Mouse (Mus musculus): Measurements from ENCODE around the gene Ccdc157.
A peak's percentile ranks its signal among the peaks of the same experiment; 100 is the strongest.
"Not testable (repeated sequence)": the region's sequence is repeated elsewhere in the genome, so short reads cannot be mapped to it uniquely, and the experiment has no call there.

The Ccdc157 gene

GRCm38 (mm10) chr11:4159808-4160708, at the start of gene Ccdc157, which contains the start of gene Sf3a1:
TSS of gene Ccdc157 (minus strand) at chr11:4160293.
TSS of gene Sf3a1 (plus strand) at chr11:4160350.
- peak; percentile 96 to 97 for DNase-seq (ENCODE audit: low spot score in 2 of 2)

GRCm38 (mm10) chr11:4209556-4209955, 49.5 kb upstream of the Ccdc157 start:
- DNase-seq (ENCODE audit: low spot score in 2 of 2): no peak

- DNase-seq (ENCODE audit: low spot score in 2 of 2): no peak
Observed at GRCm38 (mm10) chr11:4207655-4208054, 47.6 kb upstream of the Ccdc157 start.

GRCm38 (mm10) chr11:4206563-4206962, 46.5 kb upstream of the Ccdc157 start:
- DNase-seq (ENCODE audit: low spot score in 2 of 2): no peak

- no peak for DNase-seq (ENCODE audit: low spot score in 2 of 2)
Observed at GRCm38 (mm10) chr11:4205951-4206350, 45.9 kb upstream of the Ccdc157 start.

GRCm38 (mm10) chr11:4205097-4205655, 45.1 kb upstream of the Ccdc157 start:
- no peak for DNase-seq (ENCODE audit: low spot score in 2 of 2)

- DNase-seq (ENCODE audit: low spot score in 2 of 2): peak in 1 of 2 experiments; percentile 60
Observed at GRCm38 (mm10) chr11:4203705-4204074, 43.6 kb upstream of the Ccdc157 start.

- no peak for DNase-seq (ENCODE audit: low spot score in 2 of 2)
Observed at GRCm38 (mm10) chr11:4202995-4203704, 43.1 kb upstream of the Ccdc157 start.

- no peak for DNase-seq (ENCODE audit: low spot score in 2 of 2)
Observed at GRCm38 (mm10) chr11:4201981-4202700, 42.0 kb upstream of the Ccdc157 start.

- DNase-seq (ENCODE audit: low spot score in 2 of 2): no peak
Observed at GRCm38 (mm10) chr11:4197691-4198090, 37.6 kb upstream of the Ccdc157 start.

- DNase-seq (ENCODE audit: low spot score in 2 of 2): no peak
Observed at GRCm38 (mm10) chr11:4196636-4197035, 36.5 kb upstream of the Ccdc157 start.

GRCm38 (mm10) chr11:4195597-4196031, 35.5 kb upstream of the Ccdc157 start:
- no peak for DNase-seq (ENCODE audit: low spot score in 2 of 2)

GRCm38 (mm10) chr11:4193420-4193819, 33.3 kb upstream of the Ccdc157 start:
- DNase-seq (ENCODE audit: low spot score in 2 of 2): no peak

GRCm38 (mm10) chr11:4192757-4193156, 32.7 kb upstream of the Ccdc157 start:
- no peak for DNase-seq (ENCODE audit: low spot score in 2 of 2)

GRCm38 (mm10) chr11:4190677-4191076, 30.6 kb upstream of the Ccdc157 start:
- no peak for DNase-seq (ENCODE audit: low spot score in 2 of 2)

- no peak for DNase-seq (ENCODE audit: low spot score in 2 of 2)
Observed at GRCm38 (mm10) chr11:4189182-4189581, 29.1 kb upstream of the Ccdc157 start.

- no peak for DNase-seq (ENCODE audit: low spot score in 2 of 2)
Observed at GRCm38 (mm10) chr11:4187318-4187700, 27.2 kb upstream of the Ccdc157 start.

GRCm38 (mm10) chr11:4186486-4187317, 26.6 kb upstream of the Ccdc157 start, which contains the start of gene Tbc1d10a:
TSS of gene Tbc1d10a (plus strand) at chr11:4186789.
- peak; percentile 99 for DNase-seq (ENCODE audit: low spot score in 2 of 2)

- not testable (repeated sequence) for DNase-seq (ENCODE audit: low spot score in 2 of 2)
Observed at GRCm38 (mm10) chr11:4185480-4185879, 25.4 kb upstream of the Ccdc157 start.

- DNase-seq (ENCODE audit: low spot score in 2 of 2): no peak
Observed at GRCm38 (mm10) chr11:4184251-4184952, 24.3 kb upstream of the Ccdc157 start.

Measured in right cerebral cortex, postnatal 10 days (tissue).